13 mouse cellular contexts compared by ENCODE assay signal in genomic region chr7:132778630-132779029, GRCm38 (mm10). TPM values are rescaled to one million over a fixed set of nuclear protein-coding genes. Genes with fewer than 3 reads are reported as not detected.
A peak's percentile ranks its signal among the peaks of the same experiment; 100 is the strongest.
DNase-seq lines count a peak whose midpoint lies in the region; ATAC-seq and TF ChIP-seq lines count a peak whose summit lies in the region.
"Had no signal": no experiment of that assay in that cellular context is flagged by ENCODE, and none has a peak within 500 bp of the region (broad histone marks: within the 10 kb centered on the region; RNA-seq: fewer than 3 reads in every experiment).

No protein-coding gene starts in this region.

- no peak overlapping the region for H3K4me3 ChIP-seq in heart, embryonic 15.5 days
- no peak overlapping the region for H3K4me3 ChIP-seq in heart, embryonic 12.5 days
- H3K4me3 ChIP-seq in heart, postnatal 0 days (ENCODE audit: low read depth, low read length) = no peak overlapping the region
- peak overlapping the region; percentile 76; the same call in 1 of the 2 replicates for H3K4me3 ChIP-seq in liver, embryonic 13.5 days (replicated peaks)
- H3K4me3 ChIP-seq in kidney, adult 2 months (ENCODE audit: insufficient read depth, low read depth, low read length) = no peak overlapping the region
- H3K4me3 ChIP-seq: midbrain, embryonic 13.5 days had no signal

- no peaks in the 10 kb centered on the region for H3K9me3 ChIP-seq in heart, embryonic 15.5 days (replicated peaks)
- H3K9me3 ChIP-seq in heart, embryonic 12.5 days (replicated peaks) = no peaks in the 10 kb centered on the region
- H3K9me3 ChIP-seq in heart, postnatal 0 days (replicated peaks; ENCODE audit: control insufficient read depth, low read length) = no peaks in the 10 kb centered on the region
- H3K9me3 ChIP-seq in liver, embryonic 13.5 days (replicated peaks) = no peaks in the 10 kb centered on the region
- H3K9me3 ChIP-seq: midbrain, embryonic 13.5 days had no signal

- no peak for TF ChIP-seq CTCF in heart, postnatal 0 days (IDR thresholded peaks at IDR 0.05; ENCODE audit: low read depth)
- no peak for TF ChIP-seq CTCF in kidney, adult 2 months (conservative IDR thresholded peaks at IDR 0.05; ENCODE audit: insufficient read depth, insufficient read length, low read depth, low read length)

- no peaks in the 10 kb centered on the region for H3K27me3 ChIP-seq in heart, embryonic 15.5 days
- H3K27me3 ChIP-seq in heart, embryonic 12.5 days (replicated peaks) = no peaks in the 10 kb centered on the region
- no peaks in the 10 kb centered on the region for H3K27me3 ChIP-seq in heart, postnatal 0 days (ENCODE audit: control insufficient read depth, insufficient read depth, low read length)
- H3K27me3 ChIP-seq in liver, embryonic 13.5 days = no peaks in the 10 kb centered on the region
- no peaks in the 10 kb centered on the region for H3K27me3 ChIP-seq in kidney, adult 2 months (replicated peaks; ENCODE audit: control insufficient read depth, insufficient read depth, low read length)
- H3K27me3 ChIP-seq: midbrain, embryonic 13.5 days had no signal

- no peak for ATAC-seq in heart, embryonic 15.5 days (replicated peaks; ENCODE audit: insufficient number of reproducible peaks, insufficient read depth, low FRiP score, low read depth)
- ATAC-seq in heart, embryonic 12.5 days (ENCODE audit: insufficient number of reproducible peaks, low FRiP score) = no peak
- peak; percentile 31; the same call in 1 of the 2 replicates for ATAC-seq in heart, postnatal 0 days (ENCODE audit: insufficient read depth, low read depth)
- ATAC-seq in liver, embryonic 13.5 days (ENCODE audit: low read depth) = peak; percentile 41
- ATAC-seq: midbrain, embryonic 13.5 days had no signal

- peaks cover 64% of the 10 kb centered on the region for H3K4me1 ChIP-seq in heart, embryonic 15.5 days (replicated peaks)
- H3K4me1 ChIP-seq in heart, embryonic 12.5 days (replicated peaks) = peaks cover 60% of the 10 kb centered on the region
- peaks cover 69% of the 10 kb centered on the region for H3K4me1 ChIP-seq in heart, postnatal 0 days (ENCODE audit: control insufficient read depth, insufficient read depth)
- H3K4me1 ChIP-seq in liver, embryonic 13.5 days (replicated peaks) = peaks cover 90% of the 10 kb centered on the region
- H3K4me1 ChIP-seq in kidney, adult 2 months (ENCODE audit: control insufficient read depth, insufficient read depth, low read length) = peaks cover 56% of the 10 kb centered on the region

- H3K36me3 ChIP-seq in heart, embryonic 15.5 days = 0 out of 2 replicates have a peak, but pooled peaks cover 6% of the 10 kb centered on the region
- H3K36me3 ChIP-seq in heart, embryonic 12.5 days = peaks cover 20% of the 10 kb centered on the region
- peaks cover 10% of the 10 kb centered on the region; the same call in 1 of the 2 replicates for H3K36me3 ChIP-seq in heart, postnatal 0 days (replicated peaks; ENCODE audit: control insufficient read depth, insufficient read depth, low read length)
- peaks cover 26% of the 10 kb centered on the region for H3K36me3 ChIP-seq in liver, embryonic 13.5 days
- H3K36me3 ChIP-seq in kidney, adult 2 months (ENCODE audit: control insufficient read depth, insufficient read depth, low read length) = no peaks in the 10 kb centered on the region; the same call in 1 of the 2 replicates

- H3K4me2 ChIP-seq in heart, embryonic 15.5 days = no peak overlapping the region
- H3K4me2 ChIP-seq in heart, embryonic 12.5 days = no peak overlapping the region
- H3K4me2 ChIP-seq in heart, postnatal 0 days (ENCODE audit: low read depth, low read length) = no peak overlapping the region
- peak overlapping the region; percentile 85 for H3K4me2 ChIP-seq in liver, embryonic 13.5 days
- H3K4me2 ChIP-seq: midbrain, embryonic 13.5 days had no signal

- H3K27ac ChIP-seq in heart, embryonic 15.5 days = peak overlapping the region; percentile 4; the same call in 1 of the 2 replicates
- H3K27ac ChIP-seq in heart, embryonic 12.5 days (ENCODE audit: poor library complexity, severe bottlenecking) = no peak overlapping the region
- no peak overlapping the region for H3K27ac ChIP-seq in heart, postnatal 0 days (ENCODE audit: low read depth)
- H3K27ac ChIP-seq in liver, embryonic 13.5 days = peak overlapping the region; percentile 99
- no peak overlapping the region for H3K27ac ChIP-seq in kidney, adult 2 months (ENCODE audit: insufficient read depth, low read depth, low read length)
- H3K27ac ChIP-seq: midbrain, embryonic 13.5 days had no signal

- 43% methylated on average over 13 of the region's 13 CpGs for WGBS in heart, embryonic 15.5 days
- 57% methylated on average over 13 of the region's 13 CpGs for WGBS in heart, embryonic 12.5 days
- 48% methylated on average over 13 of the region's 13 CpGs for WGBS in heart, postnatal 0 days
- WGBS in liver, embryonic 13.5 days (ENCODE audit: insufficient replicate concordance) = 48% methylated on average over 13 of the region's 13 CpGs
- 80% methylated on average over 13 of the region's 13 CpGs for WGBS in kidney, adult 2 months

- no peak for TF ChIP-seq EP300 in heart, postnatal 0 days (IDR thresholded peaks at IDR 0.05; ENCODE audit: low read depth)

- DNase-seq in heart, postnatal 0 days (ENCODE audit: low spot score) = no peak
- DNase-seq in liver, embryonic 13.5 days = no peak
- DNase-seq in spleen, postnatal 36 days (ENCODE audit: low spot score in 2 of 2) = peak; percentile 57 to 75
- no peak for DNase-seq in kidney, adult 2 months
- no peak for DNase-seq in T-cell, adult 2 months (ENCODE audit: low spot score)
- DNase-seq: cerebellum, adult 9-10 months; kidney, adult 18-20 months; left cerebral cortex, postnatal 4 days; lung, postnatal 14 days; thymus, postnatal 4 days had no signal

- H3K9ac ChIP-seq in heart, embryonic 15.5 days = no peak overlapping the region
- H3K9ac ChIP-seq in heart, embryonic 12.5 days = no peak overlapping the region
- no peak overlapping the region; the same call in 1 of the 2 replicates for H3K9ac ChIP-seq in heart, postnatal 0 days (replicated peaks; ENCODE audit: low read depth, low read length)
- H3K9ac ChIP-seq in liver, embryonic 13.5 days = peak overlapping the region; percentile 86
- H3K9ac ChIP-seq: midbrain, embryonic 13.5 days had no signal

- no peak for TF ChIP-seq POLR2A in kidney, adult 2 months (IDR thresholded peaks at IDR 0.05; ENCODE audit: low read depth, low read length)

RNA-seq across cellular contexts. Expression of gene Fam53b, which starts 35.1 kb away (rescaled TPM):
- 14.9 and 19.0 TPM in 2 replicates for polyA plus RNA-seq in heart, embryonic 15.5 days (2015; fragmentation: Nextera tagmentation; extraction: Ambion mirVana)
- polyA plus RNA-seq in heart, embryonic 12.5 days (2016; fragmentation: Nextera tagmentation; extraction: Ambion mirVana) = 15.3 and 17.0 TPM in 2 replicates
- 18.6 and 28.6 TPM in 2 replicates for total RNA-seq in heart, postnatal 0 days (2014; rRNA removed; ENCODE audit: low replicate concordance)
- polyA plus RNA-seq in heart, postnatal 0 days (2015; fragmentation: Nextera tagmentation; extraction: Ambion mirVana) = 11.4 and 13.1 TPM in 2 replicates
- 19.1 and 21.4 TPM in 2 replicates for polyA plus RNA-seq in liver, embryonic 13.5 days (2015; fragmentation: Nextera tagmentation; extraction: Ambion mirVana)
- polyA plus RNA-seq in kidney, adult 2 months (2012; rRNA removed) = 29.3 and 31.1 TPM in 2 replicates

Comparison
In these comparisons a context has a peak if more than half of its experiments do, and no peak if none do; other contexts are left out.
1. ATAC-seq: peak in heart, postnatal 0 days (single experiment) and liver, embryonic 13.5 days (single experiment); none in heart, embryonic 15.5 days (single experiment) and heart, embryonic 12.5 days (single experiment).
2. H3K27ac ChIP-seq: peak in heart, embryonic 15.5 days (single experiment) and liver, embryonic 13.5 days (single experiment); none in heart, embryonic 12.5 days (single experiment), heart, postnatal 0 days (single experiment) and kidney, adult 2 months (single experiment).
3. DNase-seq: peak in spleen, postnatal 36 days (2 of 2); none in heart, postnatal 0 days (single experiment), liver, embryonic 13.5 days (single experiment), kidney, adult 2 months (single experiment) and T-cell, adult 2 months (single experiment).